Mouse (Mus musculus): ENCODE measurements around the gene Acot6.

- TF ChIP-seq GATA1 (IDR thresholded peaks at IDR 0.05; ENCODE audit: borderline replicate concordance, low read length) (no peak), FLI1 (IDR thresholded peaks at IDR 0.05; ENCODE audit: low read length) (no peak)
Observed at GRCm38 (mm10) chr12:84153414-84153813, 53.0 kb downstream of the Acot6 start.

All from megakaryocyte, embryonic 14.5 days (primary cell).